Mouse (Mus musculus) bone marrow, adult 2 months (tissue): Measurements from ENCODE around the gene Luc7l3.

Experiments
- CTCF ChIP-seq: fragments of 200-500 bp; IDR thresholded peaks from 2 replicates; pipeline ENCODE4 v1.5.1; 2011; ENCODE audit warnings: low read length, control low read depth; ENCODE audit not compliant: control insufficient read depth, insufficient read depth
- POLR2A ChIP-seq: fragments of 200-500 bp; IDR thresholded peaks from 2 replicates; pipeline ENCODE4 v1.6.1; 2011; ENCODE audit warnings: low read depth, mild to moderate bottlenecking, control low read depth, low read length, borderline replicate concordance; ENCODE audit not compliant: control insufficient read depth

GRCm38 (mm10) chr11:94349839-94350238 lies 28.1 kb upstream of the Luc7l3 start:
- no peak for TF ChIP-seq POLR2A
- no peak for TF ChIP-seq CTCF
